Mouse (Mus musculus): ENCODE measurements around the gene Mpg. TPM values are rescaled to one million over a fixed set of nuclear protein-coding genes. Genes with fewer than 3 reads are reported as not detected.

Gene Mpg
- polyA plus RNA-seq (2015; fragmentation: Nextera tagmentation; extraction: Ambion mirVana) = 19.2 and 20.9 TPM in 2 replicates

GRCm38 (mm10) chr11:32226124-32226871 lies at the start of gene Mpg:
Gene Mpg, plus strand, starts transcription at chr11:32226505.
- no peak for TF ChIP-seq CTCF (IDR thresholded peaks at IDR 0.05; ENCODE audit: low read depth)
- H3K4me2 ChIP-seq (replicated peaks; ENCODE audit: low read depth) = peak within 1 kb of the TSS; percentile 86
- WGBS = 3% methylated on average over 47 of the region's 47 CpGs
- ATAC-seq = peak; percentile 75
- no peaks in the 10 kb centered on the region for H3K9me3 ChIP-seq (ENCODE audit: control insufficient read depth)
- peak within 1 kb of the TSS; percentile 86 for H3K27ac ChIP-seq (ENCODE audit: low read depth, low read length)
- H3K4me1 ChIP-seq (replicated peaks; ENCODE audit: control insufficient read depth, insufficient read depth, low read length) = peaks cover 14% of the 10 kb centered on the region; the same call in 1 of the 2 replicates
- no peaks in the 10 kb centered on the region for H3K27me3 ChIP-seq (replicated peaks; ENCODE audit: control insufficient read depth, insufficient read depth, low read length)
- peaks cover 19% of the 10 kb centered on the region for H3K36me3 ChIP-seq (ENCODE audit: control insufficient read depth, insufficient read depth)
- H3K9ac ChIP-seq (ENCODE audit: low read depth, low read length) = peak within 1 kb of the TSS; percentile 77
- H3K4me3 ChIP-seq (ENCODE audit: low read depth, low read length) = peak within 1 kb of the TSS; percentile 75

DNA sequence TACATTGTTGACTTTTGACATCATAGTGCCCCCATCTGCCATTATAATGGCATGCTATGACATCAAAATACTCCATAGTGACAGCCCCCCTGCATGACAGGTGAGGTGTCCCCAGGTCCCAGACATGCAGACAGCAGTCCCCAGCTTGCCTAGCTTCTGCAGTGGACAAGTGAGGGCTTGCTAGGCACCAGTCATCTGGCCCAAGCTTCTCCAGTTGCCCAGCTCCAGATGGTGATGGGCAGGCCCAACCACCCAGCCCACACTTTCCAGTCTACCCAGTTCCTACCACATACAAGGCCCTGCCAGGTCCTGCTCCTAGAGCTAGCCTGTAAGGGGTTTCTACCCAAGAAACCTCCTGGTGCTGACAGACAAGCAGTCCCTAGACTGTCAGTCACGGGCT lies 47.8 kb upstream of the Mpg start:
- Histone ChIP-seq H3K4me2 (replicated peaks; ENCODE audit: low read depth) (no peak overlapping the region), H3K9me3 (ENCODE audit: control insufficient read depth) (no peaks in the 10 kb centered on the region), H3K36me3 (ENCODE audit: control insufficient read depth, insufficient read depth) (no peaks in the 10 kb centered on the region), H3K4me1 (replicated peaks; ENCODE audit: control insufficient read depth, insufficient read depth, low read length) (no peaks in the 10 kb centered on the region), H3K4me3 (ENCODE audit: low read depth, low read length) (no peak overlapping the region), H3K27me3 (replicated peaks; ENCODE audit: control insufficient read depth, insufficient read depth, low read length) (no peaks in the 10 kb centered on the region), H3K9ac (ENCODE audit: low read depth, low read length) (no peak overlapping the region), H3K27ac (ENCODE audit: low read depth, low read length) (no peak overlapping the region)
- no peak for TF ChIP-seq CTCF (IDR thresholded peaks at IDR 0.05; ENCODE audit: low read depth)
- 68% methylated on average over 1 of the region's 1 CpGs for WGBS
- no peak for ATAC-seq

DNA sequence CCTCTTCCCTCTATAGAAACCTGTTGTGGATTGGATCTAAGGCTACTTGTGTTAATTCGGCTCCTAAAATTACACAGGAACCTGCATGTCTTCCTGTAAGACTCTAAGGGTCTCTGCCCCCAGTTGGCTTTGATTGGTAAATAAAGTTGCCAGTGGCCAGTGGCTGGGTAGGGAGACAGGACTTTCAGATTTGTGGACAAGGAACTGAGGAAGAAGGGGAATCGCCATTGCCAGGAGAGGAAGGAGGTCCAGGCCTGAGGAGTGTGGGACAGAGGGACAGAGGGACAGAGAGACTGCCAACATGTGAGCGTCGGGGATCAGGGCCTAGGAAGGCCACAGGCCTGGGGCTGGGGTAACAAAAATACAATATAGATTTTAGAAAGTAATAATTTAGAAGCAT lies 45.1 kb upstream of the Mpg start:
- H3K9ac ChIP-seq (ENCODE audit: low read depth, low read length) = no peak overlapping the region
- no peak overlapping the region for H3K4me2 ChIP-seq (replicated peaks; ENCODE audit: low read depth)
- no peaks in the 10 kb centered on the region for H3K27me3 ChIP-seq (replicated peaks; ENCODE audit: control insufficient read depth, insufficient read depth, low read length)
- WGBS = 72% methylated on average over 4 of the region's 4 CpGs
- no peak overlapping the region for H3K4me3 ChIP-seq (ENCODE audit: low read depth, low read length)
- no peaks in the 10 kb centered on the region for H3K9me3 ChIP-seq (ENCODE audit: control insufficient read depth)
- H3K36me3 ChIP-seq (ENCODE audit: control insufficient read depth, insufficient read depth) = no peaks in the 10 kb centered on the region
- no peaks in the 10 kb centered on the region for H3K4me1 ChIP-seq (replicated peaks; ENCODE audit: control insufficient read depth, insufficient read depth, low read length)
- H3K27ac ChIP-seq (ENCODE audit: low read depth, low read length) = no peak overlapping the region
- no peak for TF ChIP-seq CTCF (IDR thresholded peaks at IDR 0.05; ENCODE audit: low read depth)
- ATAC-seq = no peak

DNA sequence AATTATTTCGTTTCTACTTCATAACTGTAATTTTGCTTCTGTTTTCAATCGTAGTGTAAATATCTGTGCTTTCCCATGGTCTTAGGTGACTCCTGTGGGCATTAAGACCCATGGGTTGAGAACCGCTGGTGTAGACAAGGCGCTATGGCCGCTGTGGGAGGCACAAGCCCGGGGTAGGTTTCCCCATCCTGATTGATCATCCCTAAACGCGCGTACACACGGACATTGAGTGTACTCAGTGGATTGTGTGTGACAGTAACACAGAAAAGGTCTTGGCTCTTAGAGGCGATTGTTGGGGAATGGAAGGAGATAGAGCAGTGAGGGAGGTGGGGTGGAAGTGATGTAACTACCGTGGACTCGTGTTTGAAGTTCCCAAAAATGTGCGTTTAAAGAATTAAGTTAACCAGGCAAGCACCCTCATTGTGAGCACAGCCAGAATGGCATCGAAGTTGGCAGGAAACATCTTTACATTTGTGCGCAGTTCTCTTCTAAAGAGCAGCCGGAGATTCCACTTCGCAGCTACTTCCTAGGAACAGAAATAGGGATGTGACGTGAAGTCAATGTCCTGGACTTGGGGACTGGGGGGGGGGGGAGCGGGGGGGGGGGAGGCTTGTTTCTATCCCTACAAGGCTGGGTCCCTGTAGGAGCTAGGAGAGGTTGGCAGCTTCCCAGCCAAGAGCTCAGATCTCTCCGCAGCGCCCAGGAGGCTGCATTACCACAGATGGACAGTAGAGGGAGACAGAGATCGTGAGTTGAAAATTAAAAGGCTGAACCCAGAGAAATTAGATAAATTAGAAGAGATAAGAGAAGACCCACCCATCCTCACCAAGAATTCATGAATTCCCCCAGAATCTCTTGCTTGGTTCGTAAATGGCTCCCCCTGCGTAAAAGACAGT lies 44.1 kb upstream of the Mpg start:
- no peaks in the 10 kb centered on the region for H3K36me3 ChIP-seq (ENCODE audit: control insufficient read depth, insufficient read depth)
- H3K4me3 ChIP-seq (ENCODE audit: low read depth, low read length) = no peak overlapping the region
- no peaks in the 10 kb centered on the region for H3K27me3 ChIP-seq (replicated peaks; ENCODE audit: control insufficient read depth, insufficient read depth, low read length)
- no peak overlapping the region for H3K9ac ChIP-seq (ENCODE audit: low read depth, low read length)
- 41% methylated on average over 24 of the region's 25 CpGs for WGBS
- H3K27ac ChIP-seq (ENCODE audit: low read depth, low read length) = no peak overlapping the region
- no peak for ATAC-seq
- no peak overlapping the region for H3K4me2 ChIP-seq (replicated peaks; ENCODE audit: low read depth)
- peak; percentile 89 for TF ChIP-seq CTCF (IDR thresholded peaks at IDR 0.05; ENCODE audit: low read depth)
- no peaks in the 10 kb centered on the region for H3K9me3 ChIP-seq (ENCODE audit: control insufficient read depth)
- no peaks in the 10 kb centered on the region for H3K4me1 ChIP-seq (replicated peaks; ENCODE audit: control insufficient read depth, insufficient read depth, low read length)

DNA sequence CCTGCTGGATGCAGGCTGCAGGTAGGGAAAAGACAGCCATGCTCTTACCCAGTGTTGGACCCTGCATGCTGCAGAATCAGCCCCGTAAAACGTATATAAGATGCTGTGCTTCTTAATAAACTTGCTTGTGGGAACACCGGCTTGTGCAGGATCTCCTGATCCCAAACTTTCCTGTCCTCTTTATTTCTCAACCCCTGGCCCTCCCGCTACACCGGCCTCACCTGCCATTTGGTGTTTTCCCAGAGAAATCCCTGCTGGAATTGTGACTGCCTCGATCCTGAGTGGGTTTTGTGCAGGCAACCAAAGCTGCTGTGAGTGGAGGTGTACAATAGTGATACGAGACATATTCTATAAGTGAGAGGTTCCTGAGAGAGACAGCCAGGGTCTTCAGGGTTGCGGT lies 41.8 kb upstream of the Mpg start:
- Histone ChIP-seq H3K9me3 (ENCODE audit: control insufficient read depth) (no peaks in the 10 kb centered on the region), H3K4me1 (replicated peaks; ENCODE audit: control insufficient read depth, insufficient read depth, low read length) (no peaks in the 10 kb centered on the region), H3K36me3 (ENCODE audit: control insufficient read depth, insufficient read depth) (no peaks in the 10 kb centered on the region), H3K4me2 (replicated peaks; ENCODE audit: low read depth) (no peak overlapping the region), H3K27me3 (replicated peaks; ENCODE audit: control insufficient read depth, insufficient read depth, low read length) (no peaks in the 10 kb centered on the region), H3K4me3 (ENCODE audit: low read depth, low read length) (no peak overlapping the region), H3K27ac (ENCODE audit: low read depth, low read length) (no peak overlapping the region), H3K9ac (ENCODE audit: low read depth, low read length) (no peak overlapping the region)
- no peak for ATAC-seq
- WGBS = 88% methylated on average over 8 of the region's 8 CpGs
- TF ChIP-seq CTCF (IDR thresholded peaks at IDR 0.05; ENCODE audit: low read depth) = no peak

GRCm38 (mm10) chr11:32186031-32186430 lies 40.3 kb upstream of the Mpg start:
- no peak overlapping the region for H3K9ac ChIP-seq (ENCODE audit: low read depth, low read length)
- H3K4me2 ChIP-seq (replicated peaks; ENCODE audit: low read depth) = no peak overlapping the region
- TF ChIP-seq CTCF (IDR thresholded peaks at IDR 0.05; ENCODE audit: low read depth) = no peak
- H3K9me3 ChIP-seq (ENCODE audit: control insufficient read depth) = no peaks in the 10 kb centered on the region
- H3K4me3 ChIP-seq (ENCODE audit: low read depth, low read length) = no peak overlapping the region
- no peaks in the 10 kb centered on the region for H3K4me1 ChIP-seq (replicated peaks; ENCODE audit: control insufficient read depth, insufficient read depth, low read length)
- no peaks in the 10 kb centered on the region for H3K27me3 ChIP-seq (replicated peaks; ENCODE audit: control insufficient read depth, insufficient read depth, low read length)
- ATAC-seq = no peak
- no peak overlapping the region for H3K27ac ChIP-seq (ENCODE audit: low read depth, low read length)
- no peaks in the 10 kb centered on the region for H3K36me3 ChIP-seq (ENCODE audit: control insufficient read depth, insufficient read depth)
- WGBS = 69% methylated on average over 3 of the region's 3 CpGs

Data from intestine, postnatal 0 days (tissue).